ENCODE assay signal across 21 mouse cellular contexts in genomic region chr12:12706326-12706920, GRCm38 (mm10).
DNase-seq lines count a peak whose midpoint lies in the region; ATAC-seq lines count a peak whose summit lies in the region.
"Had no signal": no experiment of that assay in that cellular context is flagged by ENCODE, and none has a peak within 500 bp of the region (broad histone marks: within the 10 kb centered on the region; RNA-seq: fewer than 3 reads in every experiment).

No protein-coding gene starts in this region.

- 0 out of 2 replicates have a peak overlapping the region, but pooled peaks have one; percentile 2 for H3K27ac ChIP-seq in forebrain, embryonic 13.5 days
- no peak overlapping the region for H3K27ac ChIP-seq in forebrain, embryonic 10.5 days
- H3K27ac ChIP-seq in hindbrain, embryonic 15.5 days (replicated peaks), result peak overlapping the region; percentile 36; the same call in 1 of the 2 replicates
- no peak overlapping the region for H3K27ac ChIP-seq in hindbrain, embryonic 11.5 days (ENCODE audit: low read depth, low read length)
- H3K27ac ChIP-seq: embryonic facial prominence, embryonic 12.5 days; limb, embryonic 12.5 days; liver, embryonic 12.5 days had no signal

- no peaks in the 10 kb centered on the region for H3K36me3 ChIP-seq in forebrain, embryonic 13.5 days (ENCODE audit: poor library complexity, severe bottlenecking)
- 0 out of 2 replicates have a peak, but pooled peaks cover 4% of the 10 kb centered on the region for H3K36me3 ChIP-seq in forebrain, embryonic 10.5 days (replicated peaks)
- H3K36me3 ChIP-seq in hindbrain, embryonic 15.5 days, result no peaks in the 10 kb centered on the region
- no peaks in the 10 kb centered on the region for H3K36me3 ChIP-seq in hindbrain, embryonic 11.5 days (ENCODE audit: control insufficient read depth, insufficient read depth, low read length)
- H3K36me3 ChIP-seq: embryonic facial prominence, embryonic 12.5 days; G1E; limb, embryonic 12.5 days; liver, embryonic 12.5 days had no signal

- no peak for ATAC-seq in forebrain, embryonic 13.5 days
- ATAC-seq in hindbrain, embryonic 15.5 days (ENCODE audit: low FRiP score, low read depth), result peak; percentile 13; the same call in 1 of the 2 replicates
- ATAC-seq in hindbrain, embryonic 11.5 days (ENCODE audit: low FRiP score), result no peak
- no peak for ATAC-seq in erythroblast, adult 5-6 weeks (replicated peaks; ENCODE audit: low FRiP score, poor library complexity, severe bottlenecking)
- ATAC-seq: liver, embryonic 12.5 days had no signal

- intact Hi-C loops in gastrocnemius, postnatal 14 days (cut with DNase I; ENCODE audit: low total_unique reads), result no loop called here

- no peak overlapping the region for H3K4me2 ChIP-seq in forebrain, embryonic 13.5 days
- no peak overlapping the region for H3K4me2 ChIP-seq in hindbrain, embryonic 15.5 days
- no peak overlapping the region for H3K4me2 ChIP-seq in hindbrain, embryonic 11.5 days (replicated peaks; ENCODE audit: low read depth, low read length)
- H3K4me2 ChIP-seq: embryonic facial prominence, embryonic 12.5 days; heart, embryonic 11.5 days; limb, embryonic 12.5 days; liver, embryonic 12.5 days; lung, embryonic 14.5 days had no signal

- no peak for DNase-seq in forebrain, embryonic 10.5 days (ENCODE audit: extremely low spot score, low spot score)
- no peak for DNase-seq in hindbrain, embryonic 11.5 days (ENCODE audit: low spot score)
- peak; percentile 60 to 66 for DNase-seq in right cerebral cortex, postnatal 10 days (ENCODE audit: low spot score in 2 of 2)
- DNase-seq in right cerebral cortex, postnatal 14 days, result no peak
- no peak for DNase-seq in gastrocnemius, postnatal 14 days
- DNase-seq: adrenal gland, postnatal 14 days; cerebellum, adult 18-20 months; heart, postnatal 10 days; kidney, adult 8-10 months; kidney, postnatal 25 days; lung, embryonic 14.5 days; lung, postnatal 36 days; thymus, adult 2 months had no signal

- H3K4me3 ChIP-seq in forebrain, embryonic 13.5 days, result no peak overlapping the region
- H3K4me3 ChIP-seq in forebrain, embryonic 10.5 days, result no peak overlapping the region
- H3K4me3 ChIP-seq in hindbrain, embryonic 15.5 days, result no peak overlapping the region
- no peak overlapping the region for H3K4me3 ChIP-seq in hindbrain, embryonic 11.5 days (ENCODE audit: low read depth, low read length)
- H3K4me3 ChIP-seq: embryonic facial prominence, embryonic 12.5 days; limb, embryonic 12.5 days; liver, embryonic 12.5 days had no signal

- no peaks in the 10 kb centered on the region; the same call in 1 of the 2 replicates for H3K9me3 ChIP-seq in forebrain, embryonic 13.5 days (replicated peaks)
- peaks cover 7% of the 10 kb centered on the region for H3K9me3 ChIP-seq in forebrain, embryonic 10.5 days
- H3K9me3 ChIP-seq in hindbrain, embryonic 15.5 days, result no peaks in the 10 kb centered on the region
- H3K9me3 ChIP-seq in hindbrain, embryonic 11.5 days (ENCODE audit: control insufficient read depth, low read length), result no peaks in the 10 kb centered on the region
- H3K9me3 ChIP-seq: embryonic facial prominence, embryonic 12.5 days; limb, embryonic 12.5 days; liver, embryonic 12.5 days had no signal

- H3K4me1 ChIP-seq in forebrain, embryonic 13.5 days, result peaks cover 34% of the 10 kb centered on the region
- peaks cover 41% of the 10 kb centered on the region for H3K4me1 ChIP-seq in forebrain, embryonic 10.5 days
- H3K4me1 ChIP-seq in hindbrain, embryonic 15.5 days (replicated peaks), result peaks cover 13% of the 10 kb centered on the region
- peaks cover 6% of the 10 kb centered on the region; the same call in 1 of the 2 replicates for H3K4me1 ChIP-seq in hindbrain, embryonic 11.5 days (replicated peaks; ENCODE audit: control insufficient read depth, insufficient read depth, low read length)
- H3K4me1 ChIP-seq: limb, embryonic 12.5 days; liver, embryonic 12.5 days had no signal

- WGBS in forebrain, embryonic 13.5 days, result 58% methylated on average over 14 of the region's 14 CpGs
- WGBS in forebrain, embryonic 10.5 days, result 94% methylated on average over 14 of the region's 14 CpGs
- 64% methylated on average over 14 of the region's 14 CpGs for WGBS in hindbrain, embryonic 15.5 days
- WGBS in hindbrain, embryonic 11.5 days, result 85% methylated on average over 14 of the region's 14 CpGs

- H3K27me3 ChIP-seq in forebrain, embryonic 13.5 days, result no peaks in the 10 kb centered on the region
- peaks cover 3% of the 10 kb centered on the region; the same call in 1 of the 2 replicates for H3K27me3 ChIP-seq in forebrain, embryonic 10.5 days (ENCODE audit: poor library complexity, severe bottlenecking)
- H3K27me3 ChIP-seq in hindbrain, embryonic 15.5 days, result no peaks in the 10 kb centered on the region
- H3K27me3 ChIP-seq in hindbrain, embryonic 11.5 days (ENCODE audit: control insufficient read depth, insufficient read depth, low read length), result no peaks in the 10 kb centered on the region
- H3K27me3 ChIP-seq: embryonic facial prominence, embryonic 12.5 days; limb, embryonic 12.5 days; liver, embryonic 12.5 days had no signal

- H3K9ac ChIP-seq in forebrain, embryonic 13.5 days, result no peak overlapping the region
- no peak overlapping the region for H3K9ac ChIP-seq in hindbrain, embryonic 15.5 days
- no peak overlapping the region for H3K9ac ChIP-seq in hindbrain, embryonic 11.5 days (ENCODE audit: low read depth, low read length)
- H3K9ac ChIP-seq: embryonic facial prominence, embryonic 12.5 days; limb, embryonic 12.5 days; liver, embryonic 12.5 days; lung, embryonic 14.5 days had no signal

Comparison
In these comparisons a context has a peak if more than half of its experiments do, and no peak if none do; other contexts are left out.
1. H3K27ac ChIP-seq: peak in forebrain, embryonic 13.5 days (single experiment) and hindbrain, embryonic 15.5 days (single experiment); none in forebrain, embryonic 10.5 days (single experiment) and hindbrain, embryonic 11.5 days (single experiment).
2. DNase-seq: peak in right cerebral cortex, postnatal 10 days (2 of 2); none in forebrain, embryonic 10.5 days (single experiment), hindbrain, embryonic 11.5 days (single experiment), right cerebral cortex, postnatal 14 days (single experiment) and gastrocnemius, postnatal 14 days (single experiment).